Mouse (Mus musculus): Measurements from ENCODE around the gene Dtnb. TPM values are rescaled to one million over a fixed set of nuclear protein-coding genes. Genes with fewer than 3 reads are reported as not detected.

The Dtnb gene
- polyA plus RNA-seq, 1 experiment from 2014 or later: 36.7 TPM

DNA sequence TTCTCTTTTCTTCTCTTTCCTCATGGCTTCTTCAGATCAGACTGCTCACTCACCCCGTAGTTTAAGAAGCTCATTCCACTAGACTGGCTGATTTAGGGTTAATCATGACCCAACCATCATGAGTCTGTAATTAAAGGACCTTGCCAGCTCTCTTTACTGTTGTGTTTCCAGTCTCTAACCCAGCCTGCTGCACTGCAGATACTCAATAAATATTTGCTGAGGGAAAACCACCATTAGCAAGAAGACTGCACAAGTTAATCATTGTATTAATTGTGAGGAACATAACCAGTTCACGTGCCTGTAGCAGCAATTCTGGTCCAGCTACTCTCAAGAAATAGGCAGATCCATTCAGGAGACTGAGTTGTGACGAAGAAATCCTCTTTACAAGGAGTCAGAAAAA is 185.9 kb downstream of the Dtnb start:
- Histone ChIP-seq H3K4me3 (no peak overlapping the region), H3K9me3 (no peaks in the 10 kb centered on the region), H3K36me3 (no peaks in the 10 kb centered on the region), H3K4me1 (replicated peaks) (no peaks in the 10 kb centered on the region), H3K27ac (no peak overlapping the region), H3K27me3 (ENCODE audit: insufficient read depth, poor library complexity, severe bottlenecking) (no peaks in the 10 kb centered on the region)
- 89% methylated on average over 3 of the region's 3 CpGs for WGBS
- DNase-seq (ENCODE audit: low spot score): no peak

DNA sequence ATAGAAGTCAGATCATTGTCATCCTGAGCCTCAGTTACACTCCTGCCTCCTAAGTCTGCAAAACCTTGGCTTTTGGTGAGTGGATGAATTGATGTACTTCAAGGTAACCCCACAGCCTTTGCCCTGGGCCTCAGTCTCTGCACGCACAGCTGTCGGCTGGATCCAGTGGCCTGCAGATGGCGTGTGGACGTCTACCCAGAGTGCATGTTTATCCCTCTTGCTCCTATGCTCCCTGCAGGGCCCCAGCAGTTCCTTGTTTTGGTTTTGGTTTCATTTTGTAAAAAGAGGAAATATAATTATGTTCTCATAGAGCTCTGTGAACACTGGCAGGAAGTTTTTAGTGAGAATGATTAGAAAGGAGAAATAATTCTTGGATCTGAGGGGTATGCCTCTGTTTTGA is 187.2 kb downstream of the Dtnb start:
- WGBS: 65% methylated on average over 4 of the region's 4 CpGs
- Histone ChIP-seq H3K27me3 (ENCODE audit: insufficient read depth, poor library complexity, severe bottlenecking) (no peaks in the 10 kb centered on the region), H3K27ac (no peak overlapping the region), H3K4me3 (no peak overlapping the region), H3K36me3 (no peaks in the 10 kb centered on the region), H3K9me3 (no peaks in the 10 kb centered on the region), H3K4me1 (replicated peaks) (no peaks in the 10 kb centered on the region)
- DNase-seq (ENCODE audit: low spot score): no peak

DNA sequence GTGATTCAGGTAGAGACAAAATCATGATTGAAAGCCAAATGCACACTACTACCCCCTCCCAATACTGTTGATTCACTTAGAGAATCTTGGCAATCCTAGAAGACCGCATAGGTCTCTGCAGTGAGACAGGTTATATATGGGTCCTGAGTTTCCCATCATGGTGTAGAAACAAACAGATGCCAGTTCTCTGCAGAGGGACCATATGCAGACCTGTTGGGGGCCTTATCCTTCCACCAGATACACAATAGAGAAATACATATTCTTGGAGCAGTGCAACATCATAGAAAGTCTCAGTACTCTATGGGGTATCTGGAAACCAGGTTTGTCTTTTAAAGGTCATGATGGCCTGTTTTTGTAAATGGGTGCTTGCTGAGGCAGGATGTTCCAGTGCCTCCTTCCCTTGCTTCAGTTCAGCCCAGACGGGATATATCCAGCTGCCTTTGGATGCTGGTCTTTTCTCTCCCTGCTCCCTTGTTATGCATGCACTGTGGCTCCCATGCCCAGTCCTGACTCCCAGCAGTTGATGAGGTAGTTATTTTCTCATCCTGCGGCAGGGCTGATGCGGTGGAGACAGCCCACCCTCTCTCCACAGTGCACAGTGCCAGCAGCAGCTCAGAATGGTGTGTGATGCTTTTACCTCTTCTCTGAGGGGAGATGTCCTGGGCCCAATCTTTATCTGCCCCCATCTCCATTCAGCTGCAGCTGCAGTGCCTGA is 188.9 kb downstream of the Dtnb start:
- Histone ChIP-seq H3K9me3 (no peaks in the 10 kb centered on the region), H3K36me3 (no peaks in the 10 kb centered on the region), H3K4me3 (no peak overlapping the region), H3K27ac (no peak overlapping the region), H3K27me3 (ENCODE audit: insufficient read depth, poor library complexity, severe bottlenecking) (no peaks in the 10 kb centered on the region), H3K4me1 (replicated peaks) (no peaks in the 10 kb centered on the region)
- WGBS: 85% methylated on average over 4 of the region's 4 CpGs
- DNase-seq (ENCODE audit: low spot score): no peak

DNA sequence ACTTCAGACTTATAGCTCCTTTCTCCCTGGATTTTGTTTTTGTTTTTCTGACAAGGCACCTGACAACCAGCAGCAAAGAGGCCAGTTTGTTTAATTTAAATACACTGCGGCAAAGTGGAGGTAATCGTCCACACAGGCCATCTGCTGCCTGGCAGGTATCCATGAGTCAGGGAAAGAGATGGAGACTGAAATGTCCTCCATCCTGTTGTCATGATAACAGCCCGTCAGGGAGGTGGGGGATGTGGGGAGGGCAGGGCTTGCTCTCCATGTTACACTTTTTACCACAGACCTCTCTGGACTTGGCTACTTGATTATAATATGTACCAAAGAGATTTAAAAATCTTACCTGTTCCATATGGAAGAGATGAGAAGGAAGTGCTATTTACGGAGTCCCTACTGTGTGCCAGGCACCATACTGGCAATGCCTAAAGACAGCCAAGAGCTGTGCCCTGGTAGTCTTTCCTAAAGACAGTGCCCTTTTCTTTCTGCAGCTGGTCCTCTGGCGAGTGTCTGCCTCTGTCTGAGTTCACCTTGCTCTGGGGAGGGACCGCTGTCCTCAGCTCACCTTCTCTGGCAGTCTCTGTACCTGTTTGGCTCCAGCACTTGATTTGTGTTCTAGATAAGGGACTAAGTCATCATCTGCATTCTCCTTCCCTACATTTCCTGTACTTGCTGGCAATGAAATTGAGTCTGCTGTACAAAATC is 189.6 kb downstream of the Dtnb start:
- H3K27me3 ChIP-seq (ENCODE audit: insufficient read depth, poor library complexity, severe bottlenecking): no peaks in the 10 kb centered on the region
- H3K9me3 ChIP-seq: no peaks in the 10 kb centered on the region
- DNase-seq (ENCODE audit: low spot score): no peak
- H3K4me3 ChIP-seq: no peak overlapping the region
- H3K27ac ChIP-seq: no peak overlapping the region
- 80% methylated on average over 6 of the region's 6 CpGs for WGBS
- no peaks in the 10 kb centered on the region for H3K4me1 ChIP-seq (replicated peaks)
- H3K36me3 ChIP-seq: no peaks in the 10 kb centered on the region

DNA sequence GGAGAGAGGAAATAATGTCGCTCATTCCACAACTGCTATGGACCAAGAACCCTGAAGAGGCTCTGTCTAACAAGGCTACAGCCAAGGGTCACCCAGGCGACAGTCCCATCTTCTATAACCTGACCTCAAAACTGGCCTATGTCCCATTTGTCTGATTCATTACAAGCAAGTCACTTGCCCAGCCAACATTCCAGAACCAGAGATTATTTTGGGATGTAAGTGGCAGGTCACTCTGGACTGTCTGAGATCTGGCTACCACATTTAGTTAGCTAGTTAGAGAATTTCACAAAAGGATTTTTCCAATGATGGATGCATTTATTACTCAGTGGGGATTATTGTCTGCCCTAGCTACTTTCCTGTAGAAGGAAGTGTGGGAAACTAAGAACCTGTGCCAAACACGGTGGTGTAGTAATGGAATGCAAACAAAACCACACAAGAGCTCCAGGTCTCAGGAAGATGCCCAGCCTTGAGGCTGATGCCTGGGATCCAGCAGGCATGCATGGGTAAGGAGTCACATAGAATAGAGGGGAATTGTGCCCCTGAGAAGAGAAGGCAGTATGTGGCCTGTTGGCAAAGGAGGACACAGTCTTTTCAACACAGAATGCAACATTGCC is 192.1 kb downstream of the Dtnb start:
- H3K27me3 ChIP-seq (ENCODE audit: insufficient read depth, poor library complexity, severe bottlenecking): no peaks in the 10 kb centered on the region
- H3K36me3 ChIP-seq: no peaks in the 10 kb centered on the region
- H3K4me3 ChIP-seq: no peak overlapping the region
- H3K9me3 ChIP-seq: no peaks in the 10 kb centered on the region
- H3K27ac ChIP-seq: no peak overlapping the region
- WGBS: 85% methylated on average over 3 of the region's 3 CpGs
- 0 out of 2 replicates have a peak, but pooled peaks cover 3% of the 10 kb centered on the region for H3K4me1 ChIP-seq (replicated peaks)
- no peak for DNase-seq (ENCODE audit: low spot score)

DNA sequence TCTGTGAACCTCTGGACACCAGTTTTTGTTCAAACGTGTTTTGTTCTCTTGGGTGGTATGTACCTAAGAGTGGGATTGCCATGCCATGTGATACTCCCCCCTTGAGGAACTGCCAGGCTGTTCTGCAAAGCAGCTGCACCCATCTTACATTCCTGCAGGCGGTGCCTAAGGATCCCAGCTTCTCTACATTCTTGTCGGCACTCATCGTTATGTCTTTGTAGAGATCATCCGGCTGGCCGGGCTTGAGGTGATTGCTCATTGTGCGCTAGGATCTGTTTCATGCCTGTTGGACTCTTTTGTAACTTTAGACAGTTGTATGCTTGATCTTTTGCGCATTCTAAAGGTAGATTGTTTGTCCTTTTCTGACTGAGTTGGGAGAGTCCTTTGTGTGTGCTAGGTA is 195.2 kb downstream of the Dtnb start:
- H3K27me3 ChIP-seq (ENCODE audit: insufficient read depth, poor library complexity, severe bottlenecking): no peaks in the 10 kb centered on the region
- 67% methylated on average over 8 of the region's 8 CpGs for WGBS
- H3K4me1 ChIP-seq (replicated peaks): 0 out of 2 replicates have a peak, but pooled peaks cover 6% of the 10 kb centered on the region
- no peak overlapping the region for H3K27ac ChIP-seq
- H3K9me3 ChIP-seq: no peaks in the 10 kb centered on the region
- peaks cover 3% of the 10 kb centered on the region; the same call in 1 of the 2 replicates for H3K36me3 ChIP-seq
- no peak overlapping the region for H3K4me3 ChIP-seq
- no peak for DNase-seq (ENCODE audit: low spot score)

DNA sequence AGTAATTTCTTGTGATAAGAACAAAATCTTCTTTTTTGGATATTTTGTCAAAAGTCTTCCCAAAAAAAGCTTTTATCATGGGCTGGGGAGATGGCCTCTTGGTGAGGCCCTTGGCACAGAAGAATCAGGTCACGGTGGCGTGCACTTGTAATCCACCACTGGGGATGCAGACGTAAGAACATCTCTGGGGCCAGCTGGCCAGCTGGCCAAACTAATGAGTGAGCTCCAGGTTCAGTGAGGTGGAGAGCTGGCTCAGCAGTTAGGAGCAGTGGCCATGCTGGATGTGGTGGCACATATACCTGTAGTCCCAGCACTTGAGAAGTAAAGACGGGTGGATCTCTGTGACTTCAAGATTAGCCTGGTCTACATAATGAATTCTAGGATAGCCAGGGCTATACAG is 196.2 kb downstream of the Dtnb start:
- DNase-seq (ENCODE audit: low spot score): no peak
- Histone ChIP-seq H3K27ac (no peak overlapping the region), H3K27me3 (ENCODE audit: insufficient read depth, poor library complexity, severe bottlenecking) (no peaks in the 10 kb centered on the region), H3K36me3 (peaks cover 14% of the 10 kb centered on the region), H3K4me1 (replicated peaks) (0 out of 2 replicates have a peak, but pooled peaks cover 6% of the 10 kb centered on the region), H3K9me3 (no peaks in the 10 kb centered on the region), H3K4me3 (no peak overlapping the region)
- WGBS: 90% methylated on average over 4 of the region's 4 CpGs

DNA sequence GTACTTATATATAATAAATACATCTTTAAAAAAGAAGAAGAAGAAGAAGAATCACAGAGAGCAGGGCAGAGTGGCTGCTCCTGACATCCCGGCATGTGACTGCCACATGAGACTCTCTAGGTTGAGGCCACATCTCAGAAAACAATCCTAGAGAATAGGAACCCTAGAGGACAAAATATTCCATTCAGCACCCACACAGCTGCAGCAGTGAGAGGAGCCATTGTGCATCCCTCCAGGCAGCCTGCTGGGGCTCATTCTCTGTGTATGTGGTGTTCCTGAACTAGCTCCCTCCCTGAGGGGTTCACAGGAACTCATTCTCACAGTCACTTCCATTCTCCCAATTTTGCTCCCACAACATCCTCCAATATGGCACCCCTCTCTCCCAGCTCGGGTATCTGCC is 198.4 kb downstream of the Dtnb start:
- Histone ChIP-seq H3K9me3 (no peaks in the 10 kb centered on the region), H3K4me3 (no peak overlapping the region), H3K4me1 (replicated peaks) (0 out of 2 replicates have a peak, but pooled peaks cover 6% of the 10 kb centered on the region), H3K36me3 (peaks cover 16% of the 10 kb centered on the region), H3K27ac (no peak overlapping the region), H3K27me3 (ENCODE audit: insufficient read depth, poor library complexity, severe bottlenecking) (no peaks in the 10 kb centered on the region)
- no peak for DNase-seq (ENCODE audit: low spot score)
- WGBS: 78% methylated on average over 2 of the region's 2 CpGs

DNA sequence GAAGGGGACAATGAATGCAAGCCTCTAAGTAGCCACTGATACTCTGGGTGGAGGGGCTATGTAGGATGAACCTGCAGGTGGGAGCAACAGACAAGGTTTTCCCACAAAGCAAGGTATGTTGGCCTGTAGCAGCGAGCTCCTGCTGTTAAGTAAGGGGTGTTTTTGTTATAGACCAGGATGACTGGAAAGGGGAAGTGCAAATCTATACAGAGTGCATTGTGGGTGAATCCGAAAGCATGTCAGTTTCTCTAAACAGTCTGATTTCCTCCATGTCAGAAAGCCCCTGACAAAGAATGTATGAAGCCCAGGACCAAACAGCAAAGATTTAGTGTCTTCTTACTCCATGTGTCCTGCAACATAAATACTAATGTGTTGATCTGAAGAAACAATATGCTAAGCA is 198.9 kb downstream of the Dtnb start:
- no peak for DNase-seq (ENCODE audit: low spot score)
- Histone ChIP-seq H3K27ac (no peak overlapping the region), H3K27me3 (ENCODE audit: insufficient read depth, poor library complexity, severe bottlenecking) (no peaks in the 10 kb centered on the region), H3K4me3 (no peak overlapping the region), H3K36me3 (peaks cover 16% of the 10 kb centered on the region), H3K9me3 (no peaks in the 10 kb centered on the region), H3K4me1 (replicated peaks) (0 out of 2 replicates have a peak, but pooled peaks cover 6% of the 10 kb centered on the region)
- 91% methylated on average over 2 of the region's 2 CpGs for WGBS

DNA sequence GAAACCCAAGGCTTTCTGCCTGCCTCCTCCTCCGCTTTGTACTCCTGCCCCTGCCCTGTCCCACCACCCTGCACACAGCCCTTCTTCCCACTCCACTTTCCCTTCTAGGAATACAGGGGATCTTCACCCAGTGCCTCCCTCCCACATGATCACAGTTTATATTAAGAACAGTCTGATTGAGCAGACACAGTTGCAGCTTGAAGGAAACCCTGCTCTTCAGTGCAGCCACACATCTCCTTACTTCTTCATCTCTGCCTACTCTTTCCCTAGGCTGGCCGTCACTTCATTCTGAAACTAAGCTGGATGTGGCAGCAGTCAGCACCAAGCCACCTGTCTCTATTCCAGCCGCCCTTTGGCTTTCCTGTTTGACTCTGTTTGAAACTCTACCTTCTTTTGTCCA is 201.5 kb downstream of the Dtnb start:
- H3K9me3 ChIP-seq: no peaks in the 10 kb centered on the region
- no peak overlapping the region for H3K4me3 ChIP-seq
- WGBS: 85% methylated on average over 3 of the region's 3 CpGs
- no peaks in the 10 kb centered on the region for H3K27me3 ChIP-seq (ENCODE audit: insufficient read depth, poor library complexity, severe bottlenecking)
- H3K4me1 ChIP-seq (replicated peaks): 0 out of 2 replicates have a peak, but pooled peaks cover 3% of the 10 kb centered on the region
- H3K27ac ChIP-seq: no peak overlapping the region
- no peak for DNase-seq (ENCODE audit: low spot score)
- peaks cover 16% of the 10 kb centered on the region for H3K36me3 ChIP-seq

DNA sequence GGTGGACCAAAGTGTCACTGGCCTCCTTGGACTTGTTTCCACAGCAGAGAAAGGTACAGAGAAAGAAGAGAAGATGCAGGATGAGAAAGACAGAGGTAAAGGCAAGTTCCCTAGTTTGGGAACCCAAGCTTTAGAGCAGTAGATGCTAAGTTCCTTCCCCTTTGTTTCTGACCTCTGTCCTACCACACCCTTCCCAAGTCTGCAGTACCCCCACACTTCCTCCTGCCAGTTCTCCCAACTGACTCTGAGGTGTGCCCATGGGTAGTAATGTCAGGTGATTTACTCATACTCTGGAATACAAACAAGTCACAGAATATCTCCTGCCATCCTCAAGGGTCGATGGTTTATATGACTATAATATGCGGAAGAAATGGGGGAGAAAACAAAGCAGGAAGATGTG is 203.8 kb downstream of the Dtnb start:
- WGBS: 97% methylated on average over 2 of the region's 2 CpGs
- peaks cover 18% of the 10 kb centered on the region for H3K4me1 ChIP-seq (replicated peaks)
- H3K9me3 ChIP-seq: no peaks in the 10 kb centered on the region
- DNase-seq (ENCODE audit: low spot score): no peak
- H3K36me3 ChIP-seq: peaks cover 13% of the 10 kb centered on the region; the same call in 1 of the 2 replicates
- H3K4me3 ChIP-seq: no peak overlapping the region
- no peaks in the 10 kb centered on the region for H3K27me3 ChIP-seq (ENCODE audit: insufficient read depth, poor library complexity, severe bottlenecking)
- H3K27ac ChIP-seq: no peak overlapping the region

DNA sequence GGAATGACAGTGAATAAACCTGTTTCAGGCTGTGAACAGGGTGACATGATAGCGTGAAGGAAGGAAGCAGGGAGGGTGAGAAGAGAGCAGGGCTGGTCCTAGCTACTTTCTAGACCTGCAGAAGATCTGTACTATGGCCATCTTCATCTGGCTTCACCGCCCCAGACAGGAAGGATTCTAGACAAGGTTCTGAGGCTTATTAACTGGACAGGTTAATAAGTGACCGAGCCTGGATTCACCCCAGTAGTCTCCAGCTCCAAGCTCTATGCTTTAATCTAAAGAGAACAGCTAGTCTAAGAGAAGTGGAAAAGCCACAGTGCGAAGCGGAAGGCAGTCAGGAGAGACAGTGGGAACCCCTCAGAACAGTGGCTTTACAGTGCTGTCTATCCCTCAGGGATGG is 205.5 kb downstream of the Dtnb start:
- H3K36me3 ChIP-seq: peaks cover 9% of the 10 kb centered on the region; the same call in 1 of the 2 replicates
- DNase-seq (ENCODE audit: low spot score): no peak

DNA sequence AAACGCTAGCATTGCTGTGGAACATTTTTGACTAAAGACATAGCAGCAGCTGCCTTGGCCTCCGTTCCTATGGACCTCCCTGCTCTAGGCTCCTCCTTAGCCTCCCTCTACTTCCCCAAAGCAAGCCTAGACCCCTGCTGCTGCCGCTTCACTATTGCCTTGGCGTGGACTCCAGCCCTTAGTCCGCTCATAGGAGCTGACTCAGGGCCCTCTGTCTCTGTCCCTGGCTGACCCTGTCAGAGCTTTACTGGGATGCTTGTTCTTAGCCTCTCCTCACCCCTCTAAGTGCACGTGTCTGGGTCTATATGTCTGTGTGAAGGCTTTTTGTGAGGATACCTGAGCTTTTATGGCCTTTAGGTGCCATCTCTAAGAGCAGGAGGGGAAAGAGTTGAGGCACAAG is 206.1 kb downstream of the Dtnb start:
- no peaks in the 10 kb centered on the region for H3K27me3 ChIP-seq (ENCODE audit: insufficient read depth, poor library complexity, severe bottlenecking)
- H3K4me3 ChIP-seq: no peak overlapping the region
- H3K27ac ChIP-seq: no peak overlapping the region
- no peak for DNase-seq (ENCODE audit: low spot score)
- 88% methylated on average over 6 of the region's 6 CpGs for WGBS
- H3K4me1 ChIP-seq (replicated peaks): peaks cover 40% of the 10 kb centered on the region
- peaks cover 3% of the 10 kb centered on the region; the same call in 1 of the 2 replicates for H3K36me3 ChIP-seq
- H3K9me3 ChIP-seq: no peaks in the 10 kb centered on the region

More for the DNA sequence above, 205.5 kb downstream of the Dtnb start:
- no peak overlapping the region for H3K4me3 ChIP-seq
- 90% methylated on average over 5 of the region's 5 CpGs for WGBS
- H3K27me3 ChIP-seq (ENCODE audit: insufficient read depth, poor library complexity, severe bottlenecking): no peaks in the 10 kb centered on the region
- no peak overlapping the region for H3K27ac ChIP-seq
- H3K9me3 ChIP-seq: no peaks in the 10 kb centered on the region
- peaks cover 34% of the 10 kb centered on the region for H3K4me1 ChIP-seq (replicated peaks)
